Mouse (Mus musculus): ENCODE measurements around the gene Adk. TPM values are rescaled to one million over a fixed set of nuclear protein-coding genes. Genes with fewer than 3 reads are reported as not detected.
A peak's percentile ranks its signal among the peaks of the same experiment; 100 is the strongest.

The Adk gene
- polyA plus RNA-seq, 1 experiment from 2014 or later = 68.6 TPM

GRCm38 (mm10) chr14:21047840-21048239, 4.5 kb upstream of the Adk start:
- Histone ChIP-seq H3K4me3 (no peak overlapping the region), H3K9ac (replicated peaks) (no peak overlapping the region), H3K27me3 (no peaks in the 10 kb centered on the region), H3K9me3 (no peaks in the 10 kb centered on the region), H3K36me3 (peaks cover 17% of the 10 kb centered on the region; the same call in 1 of the 2 replicates), H3K27ac (replicated peaks) (no peak overlapping the region), H3K4me2 (replicated peaks) (no peak overlapping the region), H3K4me1 (peaks cover 16% of the 10 kb centered on the region)
- 93% methylated on average over 2 of the region's 2 CpGs for WGBS
- ATAC-seq (replicated peaks) = no peak

GRCm38 (mm10) chr14:21048879-21049278, 3.5 kb upstream of the Adk start:
- no peaks in the 10 kb centered on the region for H3K27me3 ChIP-seq
- no peak overlapping the region for H3K9ac ChIP-seq (replicated peaks)
- no peaks in the 10 kb centered on the region for H3K9me3 ChIP-seq
- H3K4me1 ChIP-seq = peaks cover 20% of the 10 kb centered on the region
- H3K27ac ChIP-seq (replicated peaks) = no peak overlapping the region
- H3K4me3 ChIP-seq = no peak overlapping the region
- ATAC-seq (replicated peaks) = no peak
- no peak overlapping the region for H3K4me2 ChIP-seq (replicated peaks)
- H3K36me3 ChIP-seq = peaks cover 11% of the 10 kb centered on the region; the same call in 1 of the 2 replicates

GRCm38 (mm10) chr14:21050734-21051133, 1.6 kb upstream of the Adk start:
- Histone ChIP-seq H3K27ac (replicated peaks) (no peak overlapping the region), H3K4me3 (no peak overlapping the region), H3K4me1 (peaks cover 20% of the 10 kb centered on the region), H3K9ac (replicated peaks) (no peak overlapping the region), H3K27me3 (no peaks in the 10 kb centered on the region), H3K9me3 (no peaks in the 10 kb centered on the region), H3K36me3 (0 out of 2 replicates have a peak, but pooled peaks cover 4% of the 10 kb centered on the region), H3K4me2 (replicated peaks) (no peak overlapping the region)
- no peak for ATAC-seq (replicated peaks)
- WGBS = 74% methylated on average over 3 of the region's 3 CpGs

DNA sequence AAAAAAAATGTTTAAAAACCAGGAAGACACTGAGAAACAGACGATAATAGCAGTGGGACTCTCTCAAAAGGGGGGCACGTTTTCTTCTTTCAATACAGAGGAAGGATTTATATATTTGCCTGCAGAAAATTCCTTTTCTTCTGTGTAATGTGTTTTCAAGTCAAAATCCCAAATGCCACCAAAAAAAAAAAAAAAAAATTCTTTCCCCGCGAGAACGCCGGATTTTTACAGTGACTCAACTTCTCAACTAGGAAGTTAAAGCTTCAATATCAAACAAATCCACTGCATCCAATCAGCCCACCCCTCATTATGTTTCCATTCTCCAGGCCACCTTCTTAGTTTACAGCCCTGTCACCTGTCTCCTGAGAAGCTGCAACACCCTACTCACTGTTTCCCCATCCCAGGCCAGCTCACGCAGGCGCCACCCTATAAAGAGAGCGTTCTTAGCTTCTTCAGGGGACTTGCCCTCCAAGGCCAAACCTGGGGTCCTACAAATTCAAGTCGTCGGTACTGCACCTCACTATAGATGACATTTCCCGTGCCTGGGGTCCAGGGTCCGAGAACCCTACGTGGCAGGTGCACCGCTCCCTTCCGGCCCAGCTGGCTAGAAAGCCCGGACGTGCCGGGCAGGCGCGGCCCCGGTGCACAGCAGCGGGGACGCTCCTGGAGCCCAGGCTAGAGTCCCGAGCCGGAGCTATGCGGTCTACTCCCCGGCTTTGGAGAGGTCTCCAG, 828 bp upstream of the Adk start:
- Histone ChIP-seq H3K27ac (replicated peaks) (peak overlapping the region; percentile 94), H3K4me3 (peak overlapping the region; percentile 71), H3K36me3 (no peaks in the 10 kb centered on the region), H3K4me2 (replicated peaks) (peak overlapping the region; percentile 95), H3K27me3 (no peaks in the 10 kb centered on the region), H3K9ac (replicated peaks) (peak overlapping the region; percentile 73), H3K9me3 (no peaks in the 10 kb centered on the region), H3K4me1 (peaks cover 20% of the 10 kb centered on the region)
- peak; percentile 11; the same call in 1 of the 2 replicates for ATAC-seq (replicated peaks)
- 10% methylated on average over 28 of the region's 28 CpGs for WGBS

- no peaks in the 10 kb centered on the region for H3K27me3 ChIP-seq
- peak overlapping the region; percentile 95 for H3K4me2 ChIP-seq (replicated peaks)
- peak overlapping the region; percentile 94 for H3K27ac ChIP-seq (replicated peaks)
- H3K4me1 ChIP-seq = peaks cover 20% of the 10 kb centered on the region
- H3K36me3 ChIP-seq = no peaks in the 10 kb centered on the region
- peak overlapping the region; percentile 71 for H3K4me3 ChIP-seq
- ATAC-seq (replicated peaks) = peak; percentile 66; the same call in 1 of the 2 replicates
- no peaks in the 10 kb centered on the region for H3K9me3 ChIP-seq
- H3K9ac ChIP-seq (replicated peaks) = peak overlapping the region; percentile 73
- WGBS = 0% methylated on average over 25 of the region's 25 CpGs
These were observed 382 bp downstream of the Adk start for GRCm38 (mm10) chr14:21052781-21053130.

DNA sequence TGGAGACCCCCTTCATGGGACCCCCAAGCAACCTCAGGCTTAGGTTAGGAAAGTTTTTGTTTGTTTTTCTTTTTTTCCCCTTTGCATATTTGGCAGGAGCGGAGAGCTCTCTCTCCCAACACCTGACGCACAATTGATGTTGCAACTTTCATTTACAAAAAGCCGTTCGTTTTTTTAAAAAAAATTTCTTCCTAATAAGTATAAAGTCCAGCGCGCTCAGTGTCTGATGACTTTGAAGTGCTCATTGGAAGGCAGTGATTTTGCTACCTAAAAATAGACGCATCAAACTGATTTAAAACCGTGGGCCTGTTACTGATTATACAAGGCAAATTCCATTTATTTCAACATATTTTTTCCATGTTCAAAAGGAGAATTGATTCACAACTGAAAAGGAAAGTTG, 777 bp downstream of the Adk start:
- Histone ChIP-seq H3K4me3 (peak overlapping the region; percentile 71), H3K27ac (replicated peaks) (no peak overlapping the region), H3K36me3 (no peaks in the 10 kb centered on the region), H3K27me3 (no peaks in the 10 kb centered on the region), H3K9ac (replicated peaks) (peak overlapping the region; percentile 73), H3K4me1 (peaks cover 20% of the 10 kb centered on the region), H3K9me3 (no peaks in the 10 kb centered on the region), H3K4me2 (replicated peaks) (peak overlapping the region; percentile 95)
- ATAC-seq (replicated peaks) = no peak
- 9% methylated on average over 8 of the region's 8 CpGs for WGBS

GRCm38 (mm10) chr14:21053586-21053985, 1.2 kb downstream of the Adk start:
- H3K36me3 ChIP-seq = no peaks in the 10 kb centered on the region
- no peak overlapping the region for H3K27ac ChIP-seq (replicated peaks)
- peaks cover 20% of the 10 kb centered on the region for H3K4me1 ChIP-seq
- H3K9ac ChIP-seq (replicated peaks) = no peak overlapping the region
- H3K27me3 ChIP-seq = no peaks in the 10 kb centered on the region
- peak overlapping the region; percentile 95; the same call in 1 of the 2 replicates for H3K4me2 ChIP-seq (replicated peaks)
- 45% methylated on average over 7 of the region's 7 CpGs for WGBS
- no peaks in the 10 kb centered on the region for H3K9me3 ChIP-seq
- H3K4me3 ChIP-seq = peak overlapping the region; percentile 71
- no peak for ATAC-seq (replicated peaks)

DNA sequence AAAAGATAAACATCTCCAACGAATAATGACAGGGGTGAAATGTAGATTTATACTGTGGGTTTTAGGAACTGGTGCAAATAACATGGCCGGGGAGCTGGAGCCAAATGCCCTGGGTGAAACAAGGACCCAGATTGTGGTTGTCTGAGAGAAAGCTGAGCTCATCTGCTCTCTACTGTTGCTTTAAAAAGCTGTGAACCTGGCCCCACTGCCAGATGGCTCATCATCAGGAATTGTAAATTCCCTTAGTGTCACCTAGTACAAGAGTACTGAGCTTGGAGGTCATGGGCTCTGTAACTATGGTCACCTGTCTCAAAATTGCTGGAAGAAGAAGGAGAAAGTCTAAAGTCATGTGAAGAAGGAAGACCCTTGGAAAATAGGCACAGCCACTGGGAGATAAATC, 6.6 kb downstream of the Adk start:
- Histone ChIP-seq H3K9ac (replicated peaks) (no peak overlapping the region), H3K27ac (replicated peaks) (no peak overlapping the region), H3K9me3 (no peaks in the 10 kb centered on the region), H3K4me2 (replicated peaks) (no peak overlapping the region), H3K27me3 (no peaks in the 10 kb centered on the region), H3K4me1 (no peaks in the 10 kb centered on the region), H3K36me3 (no peaks in the 10 kb centered on the region), H3K4me3 (no peak overlapping the region)
- no peak for ATAC-seq (replicated peaks)
- 89% methylated on average over 2 of the region's 2 CpGs for WGBS

GRCm38 (mm10) chr14:21062766-21063513, 10.6 kb downstream of the Adk start:
- no peak overlapping the region for H3K9ac ChIP-seq (replicated peaks)

GRCm38 (mm10) chr14:21064321-21064720, 11.9 kb downstream of the Adk start:
- Histone ChIP-seq H3K4me3 (no peak overlapping the region), H3K4me1 (no peaks in the 10 kb centered on the region), H3K9me3 (no peaks in the 10 kb centered on the region), H3K9ac (replicated peaks) (no peak overlapping the region), H3K4me2 (replicated peaks) (no peak overlapping the region), H3K36me3 (no peaks in the 10 kb centered on the region), H3K27ac (replicated peaks) (no peak overlapping the region), H3K27me3 (no peaks in the 10 kb centered on the region)
- no peak for ATAC-seq (replicated peaks)
- 32% methylated on average over 1 of the region's 1 CpGs for WGBS

More at GRCm38 (mm10) chr14:21062766-21063513, 10.6 kb downstream of the Adk start:
- H3K27ac ChIP-seq (replicated peaks) = no peak overlapping the region
- WGBS = 46% methylated on average over 5 of the region's 5 CpGs
- no peaks in the 10 kb centered on the region for H3K9me3 ChIP-seq
- no peaks in the 10 kb centered on the region for H3K27me3 ChIP-seq
- no peak for ATAC-seq (replicated peaks)
- no peaks in the 10 kb centered on the region for H3K36me3 ChIP-seq
- H3K4me1 ChIP-seq = no peaks in the 10 kb centered on the region
- H3K4me3 ChIP-seq = no peak overlapping the region
- H3K4me2 ChIP-seq (replicated peaks) = no peak overlapping the region

DNA sequence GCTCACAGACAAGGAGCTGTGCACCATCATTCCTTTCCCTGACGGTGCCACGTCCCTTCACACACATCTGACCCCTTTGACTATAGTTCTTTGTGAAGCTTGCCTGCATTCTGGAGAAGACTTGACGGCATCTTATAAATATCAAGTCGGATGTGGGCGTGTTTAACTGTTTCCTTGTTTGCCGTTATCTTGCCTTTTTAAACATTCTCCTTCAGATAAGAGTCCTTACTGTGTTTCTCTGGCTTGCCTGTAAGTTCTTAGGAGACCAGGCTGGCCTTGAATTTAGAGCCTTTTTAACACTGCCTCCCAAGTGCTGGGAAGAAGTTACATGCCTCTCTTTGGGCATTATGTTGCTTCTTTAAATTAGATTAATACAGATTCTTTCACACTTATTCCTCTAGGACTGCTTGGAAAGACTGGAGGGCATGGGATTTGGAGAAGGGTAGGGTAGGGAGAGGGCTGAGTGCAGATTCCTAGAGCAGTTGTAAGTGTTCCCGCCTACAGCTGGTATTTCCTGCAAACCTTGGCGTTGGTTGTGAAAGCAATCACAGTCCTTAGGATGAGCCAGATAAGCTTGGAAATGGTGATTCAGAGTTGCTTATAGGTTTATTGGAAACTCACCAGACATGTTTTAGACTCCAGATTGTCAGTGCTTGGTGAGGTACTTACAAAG, 13.3 kb downstream of the Adk start:
- WGBS = 82% methylated on average over 8 of the region's 8 CpGs
- no peaks in the 10 kb centered on the region for H3K4me1 ChIP-seq

GRCm38 (mm10) chr14:21069594-21069993, 17.2 kb downstream of the Adk start:
- no peaks in the 10 kb centered on the region for H3K9me3 ChIP-seq
- no peak overlapping the region for H3K27ac ChIP-seq (replicated peaks)
- no peak overlapping the region for H3K9ac ChIP-seq (replicated peaks)
- no peak for ATAC-seq (replicated peaks)
- 92% methylated on average over 5 of the region's 5 CpGs for WGBS
- no peaks in the 10 kb centered on the region for H3K27me3 ChIP-seq
- H3K36me3 ChIP-seq = no peaks in the 10 kb centered on the region
- no peak overlapping the region for H3K4me2 ChIP-seq (replicated peaks)
- H3K4me3 ChIP-seq = no peak overlapping the region
- no peaks in the 10 kb centered on the region for H3K4me1 ChIP-seq

More for the DNA sequence above, 13.3 kb downstream of the Adk start:
- no peak overlapping the region for H3K4me3 ChIP-seq
- no peak overlapping the region for H3K4me2 ChIP-seq (replicated peaks)
- ATAC-seq (replicated peaks) = no peak
- no peak overlapping the region for H3K9ac ChIP-seq (replicated peaks)
- H3K27me3 ChIP-seq = no peaks in the 10 kb centered on the region
- no peak overlapping the region for H3K27ac ChIP-seq (replicated peaks)
- no peaks in the 10 kb centered on the region for H3K36me3 ChIP-seq
- H3K9me3 ChIP-seq = no peaks in the 10 kb centered on the region
